Mouse (Mus musculus) ES-E14 (cell line): ENCODE measurements around the gene Tgfbrap1.

Source experiments
- CHD2 ChIP-seq: IDR thresholded peaks from 2 replicates; pipeline ENCODE4 v1.6.1; 2014; ENCODE audit warnings: mild to moderate bottlenecking, low read depth, low read length, inconsistent platforms
- HCFC1 ChIP-seq: IDR thresholded peaks from 2 replicates; pipeline ENCODE4 v1.6.1; 2012; ENCODE audit warnings: low read length, inconsistent platforms, borderline replicate concordance; ENCODE audit not compliant: insufficient read depth
- ZC3H11A ChIP-seq: IDR thresholded peaks from 2 replicates; pipeline ENCODE4 v1.6.1; 2012; ENCODE audit warnings: low read depth, mild to moderate bottlenecking, inconsistent platforms, low read length, borderline replicate concordance
- ZNF384 ChIP-seq: IDR thresholded peaks from 2 replicates; pipeline ENCODE4 v1.6.1; 2012; ENCODE audit warnings: low read depth, low read length, inconsistent platforms

GRCm38 (mm10) chr1:43122616-43123015, 24.2 kb upstream of the Tgfbrap1 start:
- TF ChIP-seq HCFC1 (no peak), ZNF384 (no peak), ZC3H11A (no peak), CHD2 (no peak)
